Mouse (Mus musculus): ENCODE measurements at regions not wholly inside any gene's neighbourhood (a gene's known extent, or its start where the extent isn't known, plus 50 kb on each side); places are given as distances from the start of the nearest gene placed in this dataset.

GRCm38 (mm10) chr1:167942037-167942470 lies 253.0 kb downstream of the Lmx1a start:
- TF ChIP-seq CTCF (IDR thresholded peaks at IDR 0.05; ENCODE audit: insufficient read depth, low read depth, low read length): no peak
- no peak for TF ChIP-seq POLR2A (IDR thresholded peaks at IDR 0.05; ENCODE audit: insufficient read depth, low read depth, low read length)
